Mouse (Mus musculus): ENCODE results near the gene Kctd15.

GRCm38 (mm10) chr7:34606729-34607128 lies 49.8 kb downstream of the Kctd15 start:
- TF ChIP-seq EP300 (IDR thresholded peaks at IDR 0.05) (no peak), CTCF (IDR thresholded peaks at IDR 0.05) (no peak)

Measured in lung, postnatal 0 days (tissue).